ENCODE assay signal across 7 mouse cellular contexts in genomic region chr1:58504577-58505254, GRCm38 (mm10). TPM values are rescaled to one million over a fixed set of nuclear protein-coding genes. Genes with fewer than 3 reads are reported as not detected.
DNase-seq lines count a peak whose midpoint lies in the region; ATAC-seq lines count a peak whose summit lies in the region.

TSS of gene Orc2 (minus strand) at chr1:58505109.

- whole genome bisulfite sequencing in intestine, embryonic 16.5 days = 1% methylated on average over 64 of the region's 64 CpGs
- under 1% methylated on average over 62 of the region's 64 CpGs for WGBS in midbrain, embryonic 11.5 days

- no peaks in the 10 kb centered on the region for H3K27me3 ChIP-seq in intestine, embryonic 16.5 days (replicated peaks; ENCODE audit: control insufficient read depth, insufficient read depth, low read length)
- no peaks in the 10 kb centered on the region for H3K27me3 ChIP-seq in midbrain, embryonic 11.5 days (ENCODE audit: control insufficient read depth, insufficient read depth, low read length)

- peak within 1 kb of the TSS; percentile 79 for H3K27ac ChIP-seq in intestine, embryonic 16.5 days (ENCODE audit: low read length)
- peak within 1 kb of the TSS; percentile 57 for H3K27ac ChIP-seq in midbrain, embryonic 11.5 days (ENCODE audit: low read depth, low read length)

- DNase-seq in adrenal gland, adult 8-10 months = peak; percentile 91
- peak; percentile 87 for DNase-seq in embryo, embryonic 9.5 days (ENCODE audit: extremely low spot score)
- DNase-seq in gastrocnemius, postnatal 4 days (ENCODE audit: low spot score in 2 of 2) = peak; percentile 80 to 91
- peak; percentile 93 to 94 for DNase-seq in left cerebral cortex, postnatal 36 days (ENCODE audit: low spot score in 2 of 2)
- DNase-seq in midbrain, embryonic 11.5 days (ENCODE audit: low spot score, missing footprints) = peak; percentile 98
- peak; percentile 88 for DNase-seq in skeletal muscle tissue, adult 2 months (ENCODE audit: low read depth, low spot score)

- H3K9ac ChIP-seq in intestine, embryonic 16.5 days (ENCODE audit: low read depth, low read length) = peak within 1 kb of the TSS; percentile 92
- peak within 1 kb of the TSS; percentile 93 for H3K9ac ChIP-seq in midbrain, embryonic 11.5 days (ENCODE audit: low read length)

- ATAC-seq in intestine, embryonic 16.5 days = peak; percentile 100
- ATAC-seq in midbrain, embryonic 11.5 days (ENCODE audit: low FRiP score) = peak; percentile 100

- intact Hi-C loops in left cerebral cortex, postnatal 36 days (cut with DNase I) = no loop called here

- H3K4me3 ChIP-seq in intestine, embryonic 16.5 days (ENCODE audit: low read length) = peak within 1 kb of the TSS; percentile 90
- H3K4me3 ChIP-seq in midbrain, embryonic 11.5 days (ENCODE audit: low read depth, low read length) = peak within 1 kb of the TSS; percentile 97

- H3K36me3 ChIP-seq in intestine, embryonic 16.5 days (ENCODE audit: control insufficient read depth, insufficient read depth, low read length) = no peaks in the 10 kb centered on the region
- peaks cover 2% of the 10 kb centered on the region; the same call in 1 of the 2 replicates for H3K36me3 ChIP-seq in midbrain, embryonic 11.5 days (ENCODE audit: control insufficient read depth, insufficient read depth, low read length)

- H3K9me3 ChIP-seq in intestine, embryonic 16.5 days (ENCODE audit: control insufficient read depth, low read length) = peaks cover 13% of the 10 kb centered on the region
- H3K9me3 ChIP-seq in midbrain, embryonic 11.5 days (ENCODE audit: control insufficient read depth, low read length) = peaks cover 13% of the 10 kb centered on the region

- peaks cover 7% of the 10 kb centered on the region; the same call in 1 of the 2 replicates for H3K4me1 ChIP-seq in intestine, embryonic 16.5 days (ENCODE audit: control insufficient read depth, insufficient read depth, low read length)
- H3K4me1 ChIP-seq in midbrain, embryonic 11.5 days (ENCODE audit: control insufficient read depth, insufficient read depth, low read length) = peaks cover 9% of the 10 kb centered on the region

- H3K4me2 ChIP-seq in intestine, embryonic 16.5 days (ENCODE audit: low read depth, low read length) = peak within 1 kb of the TSS; percentile 77
- peak within 1 kb of the TSS; percentile 84 for H3K4me2 ChIP-seq in midbrain, embryonic 11.5 days

RNA-seq across cellular contexts. Expression of gene Orc2, which starts in this region (rescaled TPM):
- total RNA-seq in adrenal gland, adult 8-10 months (2022) = 10 to 100 TPM; 20.9 to 29.4 (median 24.9) TPM
- 10 to 100 TPM; 18.1 to 21.1 TPM for total RNA-seq in gastrocnemius, postnatal 4 days (2021)
- 14.6 and 20.3 TPM in 2 replicates for polyA plus RNA-seq in intestine, embryonic 16.5 days (2015; fragmentation: Nextera tagmentation; extraction: Ambion mirVana)
- total RNA-seq in left cerebral cortex, postnatal 36 days (2021) = 10 to 100 TPM; 29.6 to 32.4 TPM
- 39.0 and 47.3 TPM in 2 replicates for polyA plus RNA-seq in midbrain, embryonic 11.5 days (2014; fragmentation: Nextera tagmentation; extraction: Ambion mirVana)

Comparison
In these comparisons a context has a peak if more than half of its experiments do, and no peak if none do; other contexts are left out.
1. Peak in every context shown above with its lines: DNase-seq, ATAC-seq, H3K4me3 ChIP-seq and H3K27ac ChIP-seq.